Mouse (Mus musculus) colon, adult 2 months (tissue): Measurements from ENCODE around the gene Selenof. TPM values are rescaled to one million over a fixed set of nuclear protein-coding genes. Genes with fewer than 3 reads are reported as not detected.

ENCODE experiments used
- polyA plus RNA-seq: library from polyadenylated mRNA; depleted of rRNA; stranded (reverse); fragments of >200 nt; gene quantifications from 2 replicates; pipeline ENCODE4 v1.2.3, GENCODE M21; 2012; rRNA removed

The Selenof gene
- 175 and 206 TPM in 2 replicates for polyA plus RNA-seq

GRCm38 (mm10) chr3:144570047-144570815 lies at the start of gene Selenof, which contains the start of gene Hs2st1:
Selenof (plus strand) TSS chr3:144570304.
Hs2st1 (minus strand) TSS chr3:144570181.

Other genes starting within 250 kb of the Selenof start
- 3.2 and 4.0 TPM in 2 replicates for gene Hs2st1, start 123 bp upstream of the Selenof start, polyA plus RNA-seq
- 14.4 and 20.0 TPM in 2 replicates for gene Sh3glb1, start 150.0 kb downstream of the Selenof start, polyA plus RNA-seq
- 1.6 and 2.2 TPM in 2 replicates for gene Clca3a1, start 190.7 kb downstream of the Selenof start, polyA plus RNA-seq
- 4.7 and 7.1 TPM in 2 replicates for gene Clca3a2, start 249.2 kb downstream of the Selenof start, polyA plus RNA-seq